Mouse (Mus musculus) kidney, postnatal 0 days (tissue): ENCODE measurements at regions not wholly inside any gene's neighbourhood (a gene's known extent, or its start where the extent isn't known, plus 50 kb on each side); places are given as distances from the start of the nearest gene placed in this dataset.

ENCODE experiments used
- ATAC-seq: fragments of 200-750 bp; cut with Nextera tagmentation; replicated peaks from 2 replicates; pipeline ENCODE4 v1.8.0; 2017; ENCODE audit warnings: low read depth, moderate number of reproducible peaks, moderate TSS enrichment, moderate library complexity; ENCODE audit not compliant: low FRiP score
- DNase-seq: peaks from one replicate; pipeline ENCODE4 v3.0.0-alpha.2; 2016; ENCODE audit warnings: low spot score
- H3K27ac ChIP-seq: fragments of 300-500 bp; sonication (generic); 2 replicates; pipeline ENCODE4 v1.5.1; 2014; ENCODE audit warnings: mild to moderate bottlenecking
- H3K27me3 ChIP-seq: fragments of 300-500 bp; sonication (generic); 2 replicates; pipeline ENCODE4 v1.6.1; 2014; ENCODE audit warnings: low read length, mixed read lengths; ENCODE audit not compliant: insufficient read depth
- H3K36me3 ChIP-seq: fragments of 300-500 bp; sonication (generic); 2 replicates; pipeline ENCODE4 v1.6.1; 2014; ENCODE audit warnings: low read length, mixed read lengths; ENCODE audit not compliant: insufficient read depth
- H3K4me1 ChIP-seq: fragments of 300-500 bp; sonication (generic); replicated peaks from 2 replicates; pipeline ENCODE4 v1.6.1; 2014; ENCODE audit warnings: antibody characterized with exemption, low read length, mixed read lengths; ENCODE audit not compliant: insufficient read depth
- H3K4me2 ChIP-seq: fragments of 300-500 bp; sonication (generic); 2 replicates; pipeline ENCODE4 v1.6.1; 2014; ENCODE audit warnings: mild to moderate bottlenecking, low read length, moderate library complexity, mixed read lengths
- H3K4me3 ChIP-seq: fragments of 300-500 bp; sonication (generic); replicated peaks from 2 replicates; pipeline ENCODE4 v1.5.1; 2014; ENCODE audit warnings: low read depth, low read length
- H3K9ac ChIP-seq: fragments of 300-500 bp; sonication (generic); 2 replicates; pipeline ENCODE4 v1.6.1; 2014; ENCODE audit warnings: low read depth, low read length
- H3K9me3 ChIP-seq: fragments of 300-500 bp; sonication (generic); replicated peaks from 2 replicates; pipeline ENCODE4 v1.6.1; 2016; ENCODE audit warnings: low read length, inconsistent platforms, mixed read lengths
- CTCF ChIP-seq: IDR thresholded peaks from 2 replicates; pipeline ENCODE4 v1.5.1; 2016; ENCODE audit warnings: antibody characterized with exemption, low read depth, mild to moderate bottlenecking, moderate library complexity
- WGBS: fragments of 180-500 bp; shearing (Covaris S2); extraction: QIAGEN DNeasy Blood & Tissue Kit; methylation state at CpG from one replicate; pipeline ENCODE4 v1.1.7; 2014; 5-methylcytosine and 5-hydroxymethylcytosine counted together

GRCm38 (mm10) chr9:41817740-41818461 is 306.2 kb downstream of the Sorl1 start:
- Histone ChIP-seq H3K4me2 (no peak overlapping the region), H3K9ac (no peak overlapping the region), H3K9me3 (no peaks in the 10 kb centered on the region), H3K36me3 (no peaks in the 10 kb centered on the region), H3K4me3 (no peak overlapping the region), H3K4me1 (no peaks in the 10 kb centered on the region), H3K27me3 (no peaks in the 10 kb centered on the region), H3K27ac (no peak overlapping the region)
- WGBS, result 42% methylated on average over 11 of the region's 11 CpGs
- ATAC-seq, result no peak
- TF ChIP-seq CTCF, result no peak
- peak; percentile 44 for DNase-seq

GRCm38 (mm10) chr9:41815921-41816320 is 308.2 kb downstream of the Sorl1 start:
- DNase-seq, result no peak
- no peaks in the 10 kb centered on the region for H3K9me3 ChIP-seq
- WGBS, result 90% methylated on average over 2 of the region's 2 CpGs

GRCm38 (mm10) chr9:41809291-41809690 is 314.8 kb downstream of the Sorl1 start:
- H3K27me3 ChIP-seq, result no peaks in the 10 kb centered on the region
- DNase-seq, result peak; percentile 67
- no peak for ATAC-seq
- no peaks in the 10 kb centered on the region for H3K9me3 ChIP-seq
- H3K9ac ChIP-seq, result no peak overlapping the region
- TF ChIP-seq CTCF, result no peak
- peak overlapping the region; percentile 21; the same call in 1 of the 2 replicates for H3K27ac ChIP-seq
- no peak overlapping the region for H3K4me2 ChIP-seq
- 60% methylated on average over 4 of the region's 4 CpGs for WGBS
- H3K4me3 ChIP-seq, result no peak overlapping the region
- H3K36me3 ChIP-seq, result no peaks in the 10 kb centered on the region
- H3K4me1 ChIP-seq, result 0 out of 2 replicates have a peak, but pooled peaks cover 12% of the 10 kb centered on the region

More at GRCm38 (mm10) chr9:41815921-41816320, 308.2 kb downstream of the Sorl1 start:
- Histone ChIP-seq H3K4me1 (no peaks in the 10 kb centered on the region), H3K9ac (no peak overlapping the region), H3K4me3 (no peak overlapping the region), H3K27me3 (no peaks in the 10 kb centered on the region), H3K36me3 (no peaks in the 10 kb centered on the region), H3K27ac (no peak overlapping the region), H3K4me2 (no peak overlapping the region)
- no peak for ATAC-seq
- no peak for TF ChIP-seq CTCF

- Histone ChIP-seq H3K27ac (no peak overlapping the region; the same call in 1 of the 2 replicates), H3K9me3 (no peaks in the 10 kb centered on the region), H3K4me1 (0 out of 2 replicates have a peak, but pooled peaks cover 12% of the 10 kb centered on the region), H3K27me3 (no peaks in the 10 kb centered on the region), H3K4me2 (no peak overlapping the region), H3K9ac (no peak overlapping the region), H3K36me3 (no peaks in the 10 kb centered on the region), H3K4me3 (no peak overlapping the region)
- 74% methylated on average over 3 of the region's 3 CpGs for WGBS
- TF ChIP-seq CTCF, result no peak
- no peak for ATAC-seq
- DNase-seq, result peak; percentile 44
Observed at GRCm38 (mm10) chr9:41808791-41809190, 315.3 kb downstream of the Sorl1 start.

GRCm38 (mm10) chr9:41806289-41806621 is 317.8 kb downstream of the Sorl1 start:
- no peak overlapping the region for H3K27ac ChIP-seq
- H3K4me3 ChIP-seq, result no peak overlapping the region
- H3K4me2 ChIP-seq, result no peak overlapping the region
- no peaks in the 10 kb centered on the region for H3K27me3 ChIP-seq
- H3K4me1 ChIP-seq, result 0 out of 2 replicates have a peak, but pooled peaks cover 12% of the 10 kb centered on the region
- ATAC-seq (no peak), DNase-seq (no peak)
- H3K9me3 ChIP-seq, result no peaks in the 10 kb centered on the region
- H3K9ac ChIP-seq, result no peak overlapping the region
- WGBS, result 88% methylated on average over 5 of the region's 5 CpGs
- no peaks in the 10 kb centered on the region for H3K36me3 ChIP-seq
- TF ChIP-seq CTCF, result no peak

- ATAC-seq (no peak), DNase-seq (peak; percentile 50)
Observed at GRCm38 (mm10) chr9:41805491-41806288, 318.4 kb downstream of the Sorl1 start.

More at GRCm38 (mm10) chr9:41805491-41806288, 318.4 kb downstream of the Sorl1 start:
- Histone ChIP-seq H3K4me3 (no peak overlapping the region), H3K4me1 (0 out of 2 replicates have a peak, but pooled peaks cover 12% of the 10 kb centered on the region), H3K9me3 (no peaks in the 10 kb centered on the region), H3K4me2 (0 out of 2 replicates have a peak overlapping the region, but pooled peaks have one; percentile 1), H3K27ac (no peak overlapping the region), H3K9ac (no peak overlapping the region), H3K36me3 (no peaks in the 10 kb centered on the region), H3K27me3 (no peaks in the 10 kb centered on the region)
- 32% methylated on average over 15 of the region's 15 CpGs for WGBS
- no peak for TF ChIP-seq CTCF
